Mouse (Mus musculus) heart, embryonic 11.5 days (tissue): ENCODE results near the gene Stk33. TPM values are rescaled to one million over a fixed set of nuclear protein-coding genes. Genes with fewer than 3 reads are reported as not detected.

Experiments used
- ATAC-seq: fragments of 200-750 bp; cut with Nextera tagmentation; replicated peaks from 2 replicates; pipeline ENCODE4 v1.8.0; 2017; ENCODE audit warnings: moderate library complexity; ENCODE audit not compliant: insufficient number of reproducible peaks, low FRiP score, low TSS enrichment
- H3K27ac ChIP-seq: fragments of 300-500 bp; sonication (generic); 2 replicates; pipeline ENCODE4 v1.5.1; 2014; ENCODE audit warnings: mild to moderate bottlenecking, low read depth, low read length
- H3K27me3 ChIP-seq: fragments of 300-500 bp; sonication (generic); 2 replicates; pipeline ENCODE4 v1.6.1; 2014; ENCODE audit warnings: mild to moderate bottlenecking, low read length, mixed read lengths; ENCODE audit not compliant: control insufficient read depth, insufficient read depth
- H3K36me3 ChIP-seq: fragments of 300-500 bp; sonication (generic); 2 replicates; pipeline ENCODE4 v1.6.1; 2014; ENCODE audit warnings: mild to moderate bottlenecking, low read length, moderate library complexity, mixed read lengths; ENCODE audit not compliant: control insufficient read depth, insufficient read depth
- H3K4me1 ChIP-seq: fragments of 300-500 bp; sonication (generic); 2 replicates; pipeline ENCODE4 v1.6.1; 2014; ENCODE audit warnings: low read length; ENCODE audit not compliant: control insufficient read depth, insufficient read depth
- H3K4me2 ChIP-seq: fragments of 300-500 bp; sonication (generic); 2 replicates; pipeline ENCODE4 v1.6.1; 2014; ENCODE audit warnings: mild to moderate bottlenecking, moderate library complexity
- H3K4me3 ChIP-seq: fragments of 300-500 bp; sonication (generic); 2 replicates; pipeline ENCODE4 v1.5.1; 2014; ENCODE audit warnings: low read depth, low read length
- H3K9ac ChIP-seq: fragments of 300-500 bp; sonication (generic); 2 replicates; pipeline ENCODE4 v1.6.1; 2014; ENCODE audit warnings: mild to moderate bottlenecking, low read depth, low read length, moderate library complexity
- H3K9me3 ChIP-seq: fragments of 300-500 bp; sonication (generic); replicated peaks from 2 replicates; pipeline ENCODE4 v1.6.1; 2016; ENCODE audit warnings: low read length; ENCODE audit not compliant: control insufficient read depth
- WGBS: fragments of 180-500 bp; shearing (Covaris S2); extraction: QIAGEN DNeasy Blood & Tissue Kit; methylation state at CpG from one replicate; pipeline ENCODE4 v1.1.7; 2014; ENCODE audit not compliant: insufficient replicate concordance; 5-methylcytosine and 5-hydroxymethylcytosine counted together
- polyA plus RNA-seq: library from polyadenylated mRNA; unstranded; fragments of >200 nt; fragmentation: Nextera tagmentation; extraction: Ambion mirVana; gene quantifications from 2 replicates; pipeline ENCODE4 v1.2.1, GENCODE M21; 2014

Stk33 gene
- polyA plus RNA-seq: 0.19 and 0.21 TPM in 2 replicates

DNA sequence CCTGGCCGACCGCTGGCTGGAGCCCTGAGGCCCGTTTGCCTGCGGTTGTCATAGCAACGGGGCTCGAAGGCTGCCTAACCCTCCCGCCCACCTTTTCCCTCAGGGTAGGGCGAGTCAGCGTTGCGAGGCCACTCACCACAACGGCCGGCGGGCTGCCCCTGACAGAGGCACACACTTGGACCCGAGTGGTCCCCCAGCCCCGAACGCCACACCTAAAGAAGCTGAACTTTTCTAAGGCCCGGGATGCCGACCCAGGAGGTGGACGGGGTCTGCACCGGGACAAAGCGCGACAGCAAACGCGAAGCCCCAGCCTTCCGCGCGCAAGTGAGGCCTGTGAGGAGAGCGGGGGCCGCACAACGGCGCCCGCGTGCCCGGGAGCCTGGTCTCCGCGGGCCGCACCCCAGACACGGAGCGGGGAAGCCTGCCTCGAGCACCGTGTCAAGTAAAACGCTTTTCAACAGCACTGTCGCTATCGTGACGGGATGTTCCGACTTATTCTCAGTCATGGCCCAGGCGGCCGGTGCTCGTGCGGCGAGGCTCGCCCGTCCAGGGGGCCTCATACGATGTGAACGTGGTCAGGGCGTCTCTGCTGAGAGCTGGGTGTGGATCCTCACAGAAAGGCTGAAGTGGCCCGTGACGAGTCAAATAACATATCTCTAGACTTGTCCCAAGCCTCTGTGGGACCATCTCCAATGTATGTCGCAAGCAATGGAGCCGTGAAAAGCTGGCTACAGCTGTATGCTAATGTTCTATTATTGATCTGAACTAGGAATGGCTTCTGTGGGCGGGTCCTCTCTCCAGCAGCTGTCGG is at the start of gene Stk33:
Stk33 (minus strand) TSS at position 301 of the 811 bp plus-strand sequence.
- Histone ChIP-seq H3K4me1 (0 out of 2 replicates have a peak, but pooled peaks cover 5% of the 10 kb centered on the region), H3K4me2 (peak within 1 kb of the TSS; percentile 83), H3K9me3 (no peaks in the 10 kb centered on the region), H3K27ac (no peak within 1 kb of the TSS), H3K9ac (peak within 1 kb of the TSS; percentile 59), H3K36me3 (no peaks in the 10 kb centered on the region), H3K4me3 (peak within 1 kb of the TSS; percentile 45), H3K27me3 (peaks cover 34% of the 10 kb centered on the region)
- ATAC-seq: peak; percentile 51; the same call in 1 of the 2 replicates
- WGBS: 2% methylated on average over 62 of the region's 62 CpGs

DNA sequence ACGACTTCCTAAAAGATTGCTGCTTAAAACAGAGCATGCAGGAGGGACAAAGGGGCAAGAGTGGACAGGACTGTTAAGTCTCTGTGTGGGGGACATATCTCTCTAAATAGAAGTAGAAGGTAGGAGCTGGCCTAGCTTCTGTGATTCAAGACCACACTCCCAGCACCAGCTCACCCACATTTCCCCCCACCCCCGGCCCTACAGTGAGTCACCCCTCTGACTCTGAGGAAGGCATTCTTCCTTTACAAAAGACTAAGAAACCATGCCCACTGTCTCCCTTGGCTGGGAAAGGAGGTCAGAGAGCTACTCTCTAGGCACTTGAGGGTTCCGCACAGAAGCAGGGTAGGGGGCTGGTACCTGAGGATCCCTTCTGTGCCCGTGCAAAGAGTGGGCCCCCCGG is 45.3 kb upstream of the Stk33 start:
- Histone ChIP-seq H3K36me3 (no peaks in the 10 kb centered on the region), H3K9ac (no peak overlapping the region), H3K27ac (no peak overlapping the region), H3K27me3 (no peaks in the 10 kb centered on the region), H3K9me3 (no peaks in the 10 kb centered on the region), H3K4me2 (no peak overlapping the region), H3K4me1 (no peaks in the 10 kb centered on the region), H3K4me3 (no peak overlapping the region)
- WGBS: 57% methylated on average over 5 of the region's 5 CpGs
- ATAC-seq: no peak

DNA sequence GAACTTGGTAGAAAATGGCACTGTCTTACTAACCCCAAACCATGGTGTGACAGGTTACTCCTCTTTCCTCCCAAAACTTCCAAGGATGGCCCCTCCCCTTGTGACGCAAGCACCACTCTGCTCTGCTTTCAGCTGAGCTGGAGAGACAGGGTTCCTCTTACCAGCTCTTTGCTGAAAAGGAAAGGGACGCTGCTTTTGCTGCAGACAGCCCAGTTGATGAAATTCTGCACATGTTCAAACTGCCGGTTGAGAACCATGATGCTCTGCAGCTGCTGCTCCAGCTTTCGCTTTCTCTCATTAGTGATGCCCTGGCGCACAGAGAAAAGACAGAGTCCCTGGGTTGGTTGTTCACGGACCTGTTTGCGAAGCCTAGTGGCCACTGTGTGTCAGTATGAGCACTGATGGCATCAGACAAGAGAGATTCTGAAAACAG is 41.9 kb upstream of the Stk33 start:
- Histone ChIP-seq H3K4me1 (peaks cover 4% of the 10 kb centered on the region; the same call in 1 of the 2 replicates), H3K4me2 (no peak overlapping the region), H3K27me3 (no peaks in the 10 kb centered on the region), H3K9ac (no peak overlapping the region), H3K4me3 (no peak overlapping the region), H3K27ac (no peak overlapping the region), H3K9me3 (no peaks in the 10 kb centered on the region), H3K36me3 (no peaks in the 10 kb centered on the region)
- 30% methylated on average over 7 of the region's 7 CpGs for WGBS
- no peak for ATAC-seq

DNA sequence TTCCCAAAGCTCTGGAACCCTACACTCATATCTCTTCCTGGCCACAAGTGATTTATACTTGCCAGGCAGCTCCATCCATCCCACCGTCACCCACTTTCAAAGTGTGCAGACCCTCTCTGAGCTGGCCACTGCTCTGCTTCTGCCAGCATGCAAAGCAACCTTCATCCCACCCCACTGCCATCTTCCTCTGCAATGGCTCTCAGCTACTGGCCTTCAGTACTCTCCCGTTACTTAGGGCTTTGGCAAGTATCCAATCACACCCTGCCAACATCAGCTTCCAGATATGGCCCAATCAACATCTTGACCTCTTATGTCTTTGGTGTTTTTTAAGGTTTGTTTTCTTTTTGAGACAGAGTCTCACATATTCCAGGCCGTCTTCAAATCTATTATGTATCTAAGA is 39.0 kb upstream of the Stk33 start:
- 54% methylated on average over 3 of the region's 3 CpGs for WGBS
- Histone ChIP-seq H3K27ac (no peak overlapping the region), H3K9me3 (no peaks in the 10 kb centered on the region), H3K27me3 (no peaks in the 10 kb centered on the region), H3K4me3 (no peak overlapping the region), H3K4me1 (peaks cover 4% of the 10 kb centered on the region; the same call in 1 of the 2 replicates), H3K9ac (no peak overlapping the region), H3K36me3 (no peaks in the 10 kb centered on the region), H3K4me2 (no peak overlapping the region)
- ATAC-seq: no peak

DNA sequence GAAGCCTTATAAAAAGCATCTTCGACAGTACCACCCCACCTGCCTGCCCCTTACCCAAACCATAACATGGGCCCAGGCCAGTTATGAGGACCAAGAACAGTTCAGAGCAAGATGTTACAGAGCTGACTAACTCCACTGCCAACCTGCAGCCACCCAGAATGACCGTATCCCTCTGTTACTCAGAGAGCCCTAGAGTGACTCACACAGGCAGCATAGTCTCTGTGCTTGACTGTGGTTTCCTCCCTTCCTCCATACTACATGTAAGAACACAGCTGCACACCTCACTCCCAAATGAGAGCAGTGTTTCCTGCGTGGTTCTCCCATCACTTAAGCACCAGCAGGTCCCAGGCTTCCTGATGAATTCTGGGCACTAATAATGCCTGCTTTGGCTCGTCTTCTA is 31.8 kb upstream of the Stk33 start:
- WGBS: 61% methylated on average over 4 of the region's 4 CpGs
- ATAC-seq: no peak
- H3K9me3 ChIP-seq: no peaks in the 10 kb centered on the region
- no peak overlapping the region for H3K27ac ChIP-seq
- H3K4me2 ChIP-seq: no peak overlapping the region
- no peaks in the 10 kb centered on the region for H3K36me3 ChIP-seq
- no peaks in the 10 kb centered on the region for H3K27me3 ChIP-seq
- H3K9ac ChIP-seq: no peak overlapping the region
- H3K4me1 ChIP-seq: 0 out of 2 replicates have a peak, but pooled peaks cover 3% of the 10 kb centered on the region
- no peak overlapping the region for H3K4me3 ChIP-seq

DNA sequence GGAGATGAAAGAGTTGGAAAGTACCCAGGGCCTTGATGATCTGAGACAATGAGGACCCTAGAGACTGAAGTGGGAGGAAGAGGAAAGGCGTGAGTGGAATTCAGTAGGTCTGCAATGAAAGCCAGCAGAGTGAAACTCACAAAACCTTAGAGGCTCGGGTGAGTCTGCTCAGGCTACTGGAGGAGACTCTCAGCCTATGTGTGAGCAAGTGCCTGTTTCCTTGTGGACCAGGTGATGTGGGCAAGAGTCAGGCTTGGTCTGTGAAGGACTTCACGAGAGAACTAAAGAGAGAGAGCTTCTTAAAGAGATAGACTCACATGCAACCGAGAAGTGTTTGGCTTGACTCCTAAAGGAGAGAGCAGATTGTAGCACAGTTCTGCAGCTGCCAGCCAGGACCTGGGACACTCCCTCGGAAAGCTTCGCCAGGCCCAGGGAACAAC is 29.4 kb upstream of the Stk33 start:
- no peaks in the 10 kb centered on the region for H3K9me3 ChIP-seq
- H3K4me2 ChIP-seq: no peak overlapping the region
- WGBS: 45% methylated on average over 6 of the region's 6 CpGs

DNA sequence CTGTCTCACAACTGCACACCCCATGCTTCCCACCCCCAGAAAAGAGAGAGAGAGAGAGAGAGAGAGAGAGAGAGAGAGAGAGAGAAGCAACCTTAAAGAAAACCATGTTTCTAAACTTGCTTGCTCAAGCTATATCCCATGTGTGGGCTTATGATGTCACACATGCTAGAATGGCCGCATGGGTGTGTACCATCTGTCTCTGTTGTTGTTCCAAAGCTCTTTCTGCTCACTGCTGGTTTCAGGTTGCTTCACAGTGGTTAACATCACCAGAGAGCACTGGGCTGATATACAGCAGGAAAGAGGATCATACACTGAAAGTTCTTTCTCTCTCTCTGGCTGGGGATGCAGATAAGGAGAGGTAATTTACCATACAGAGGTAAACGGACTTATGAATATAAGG is 28.7 kb upstream of the Stk33 start:
- 46% methylated on average over 2 of the region's 2 CpGs for WGBS
- Histone ChIP-seq H3K9me3 (no peaks in the 10 kb centered on the region), H3K4me2 (no peak overlapping the region), H3K9ac (no peak overlapping the region), H3K36me3 (no peaks in the 10 kb centered on the region), H3K4me1 (0 out of 2 replicates have a peak, but pooled peaks cover 3% of the 10 kb centered on the region), H3K4me3 (no peak overlapping the region), H3K27me3 (no peaks in the 10 kb centered on the region), H3K27ac (no peak overlapping the region)
- ATAC-seq: no peak

More for the DNA sequence above, 29.4 kb upstream of the Stk33 start:
- Histone ChIP-seq H3K4me3 (no peak overlapping the region), H3K27me3 (no peaks in the 10 kb centered on the region), H3K9ac (no peak overlapping the region), H3K36me3 (no peaks in the 10 kb centered on the region), H3K4me1 (0 out of 2 replicates have a peak, but pooled peaks cover 3% of the 10 kb centered on the region), H3K27ac (no peak overlapping the region)
- ATAC-seq: no peak

DNA sequence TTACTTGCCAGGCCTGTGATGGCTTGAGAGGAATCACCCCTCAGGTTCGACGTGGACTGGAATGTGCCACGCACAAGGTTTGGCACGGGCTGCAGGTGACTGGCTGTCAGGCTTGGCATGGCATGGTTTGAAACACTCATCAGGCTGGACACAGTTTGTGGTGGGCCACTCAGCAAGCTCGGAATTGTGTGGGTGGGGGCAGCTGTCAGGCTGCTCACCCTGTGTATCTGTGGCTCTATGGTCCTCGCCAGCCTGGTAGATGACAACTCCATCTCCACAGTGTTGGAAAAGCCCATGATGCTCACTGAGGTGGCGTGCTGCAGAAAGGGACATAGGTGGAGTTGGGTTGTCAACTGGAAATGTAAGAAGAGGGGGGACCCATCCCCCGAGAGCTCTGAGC is 21.8 kb upstream of the Stk33 start:
- ATAC-seq: 0 out of 2 replicates have a peak, but pooled peaks have one; percentile 18
- Histone ChIP-seq H3K27me3 (no peaks in the 10 kb centered on the region), H3K9ac (no peak overlapping the region), H3K9me3 (no peaks in the 10 kb centered on the region), H3K4me2 (no peak overlapping the region), H3K4me3 (no peak overlapping the region), H3K27ac (no peak overlapping the region), H3K36me3 (no peaks in the 10 kb centered on the region), H3K4me1 (peaks cover 4% of the 10 kb centered on the region; the same call in 1 of the 2 replicates)
- 82% methylated on average over 8 of the region's 8 CpGs for WGBS
